Mouse (Mus musculus): ENCODE data around the gene Dip2a.

Gene Dip2a

DNA sequence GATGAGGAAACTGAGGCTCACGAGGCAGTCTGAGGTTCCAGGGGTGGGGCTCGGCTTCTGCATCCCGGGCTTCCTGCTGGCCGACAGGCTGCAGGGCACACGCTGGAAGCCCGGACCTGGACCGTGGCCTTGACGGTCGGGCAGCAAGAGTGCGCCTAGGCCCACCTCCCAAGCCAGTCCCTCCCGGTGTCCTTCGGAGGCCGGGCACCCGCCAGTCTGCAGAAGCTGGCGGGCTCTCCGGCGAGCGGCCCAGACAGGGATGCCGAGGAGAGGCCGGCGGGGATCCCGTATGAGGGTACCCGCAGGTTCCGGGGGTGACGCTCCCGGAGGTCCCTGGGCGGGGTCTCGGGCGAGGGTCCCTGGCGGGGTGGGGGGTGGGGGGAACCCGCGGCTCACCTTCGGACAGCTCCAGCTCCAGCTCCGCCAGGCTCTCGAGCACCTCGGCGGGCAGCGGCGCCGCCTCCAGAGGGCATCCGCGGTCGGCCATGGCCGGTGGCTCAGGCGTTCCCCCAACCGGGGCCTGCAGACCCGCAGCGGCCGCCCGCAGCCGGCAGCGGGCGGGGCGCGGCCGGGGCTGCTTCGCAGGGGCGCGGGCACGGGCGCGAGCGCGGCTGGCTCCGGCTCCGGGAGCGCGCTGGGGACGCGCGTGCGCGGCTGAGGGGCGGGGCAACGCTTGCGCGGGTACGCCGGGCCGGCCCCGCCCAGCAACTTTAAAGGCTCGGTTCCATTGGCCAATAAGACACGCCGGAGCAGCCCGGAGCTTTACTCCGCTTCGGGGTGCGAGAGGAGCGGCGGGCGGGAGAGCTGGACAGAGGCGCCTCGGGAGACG is at the start of gene Dip2a:
Dip2a (minus strand) TSS at position 581 of the 829 bp plus-strand sequence.
- peak; percentile 99 for DNase-seq (ENCODE audit: low spot score)

DNA sequence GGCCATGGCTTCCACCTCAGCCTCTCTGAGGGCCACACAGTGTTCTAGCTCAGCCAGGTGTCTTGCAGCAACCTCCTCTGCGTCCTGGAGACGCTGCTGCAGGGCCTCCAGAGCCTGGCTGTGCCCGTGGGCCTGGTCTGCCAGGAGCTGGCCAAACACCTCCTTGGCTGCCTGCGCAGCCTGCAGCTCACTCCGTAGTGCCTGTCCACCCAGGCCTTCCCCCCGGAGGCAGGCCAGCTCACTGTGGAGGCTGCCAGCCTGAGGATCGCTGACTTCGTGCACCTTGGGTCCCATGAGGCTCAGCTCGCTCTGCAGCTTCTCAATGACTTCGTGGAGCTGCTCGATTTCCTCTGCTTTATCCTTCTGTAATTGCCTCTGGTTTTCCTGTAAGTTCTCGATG is 47.5 kb upstream of the Dip2a start:
- DNase-seq (ENCODE audit: low spot score): no peak

DNA sequence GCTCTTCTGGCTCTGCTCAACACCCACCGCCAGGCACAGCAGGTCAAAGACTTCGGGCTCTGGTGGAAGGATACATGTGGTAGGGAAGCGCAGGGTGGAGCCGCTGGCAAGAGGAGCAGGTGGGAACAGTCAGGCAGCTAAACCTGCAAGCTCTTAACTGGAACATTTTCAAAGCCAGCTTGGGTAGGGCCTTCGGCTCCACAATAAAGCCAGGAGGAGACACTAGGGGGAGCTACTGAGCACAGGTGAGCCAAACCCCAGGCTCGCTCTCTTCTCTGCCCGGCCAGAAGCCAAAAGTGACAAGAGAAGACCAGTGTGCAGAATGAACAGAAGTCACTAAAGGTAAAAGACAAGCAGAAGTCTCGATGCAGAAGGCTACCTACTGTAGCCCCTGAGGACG is 46.7 kb upstream of the Dip2a start:
- no peak for DNase-seq (ENCODE audit: low spot score)

DNA sequence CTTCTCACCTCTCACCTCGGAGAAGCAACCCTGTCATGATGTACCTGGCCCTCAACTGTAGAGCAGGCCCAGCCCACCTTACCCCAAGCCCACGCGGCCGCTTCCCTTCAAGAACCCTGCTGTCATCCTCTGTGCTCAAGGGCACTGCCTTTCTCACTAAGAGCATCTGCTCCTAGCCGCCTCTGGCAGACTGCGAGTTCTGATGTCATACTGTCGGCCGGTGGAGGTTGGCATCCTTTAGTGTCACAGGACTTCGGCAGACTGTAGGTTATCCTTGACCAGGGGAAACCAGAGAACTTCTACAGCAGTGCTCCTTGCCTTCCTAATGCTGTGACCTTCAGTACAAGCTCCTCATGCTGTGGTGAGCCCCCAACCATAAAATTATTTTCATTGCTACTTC is 46.1 kb upstream of the Dip2a start:
- no peak for DNase-seq (ENCODE audit: low spot score)

DNA sequence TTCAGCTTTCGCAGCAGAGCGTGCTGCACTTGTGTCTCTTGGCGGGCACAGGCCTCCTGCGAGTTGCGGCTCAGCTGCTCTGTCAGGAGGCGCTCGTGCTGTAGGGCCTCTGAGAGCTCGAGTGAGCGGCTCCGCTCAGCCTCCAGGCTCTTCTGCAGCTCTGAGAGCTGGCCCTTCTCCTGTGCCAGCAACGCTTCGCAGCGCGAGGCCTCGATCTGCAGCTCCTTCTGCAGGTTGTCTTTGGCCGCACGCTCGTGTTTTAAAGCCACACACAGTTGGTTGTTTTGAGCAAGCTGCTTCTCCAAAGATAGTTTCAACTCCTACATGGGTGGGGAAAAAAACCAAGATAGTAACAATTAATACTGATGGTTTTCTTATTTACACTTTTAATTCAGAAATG is 29.9 kb upstream of the Dip2a start:
- DNase-seq (ENCODE audit: low spot score): no peak

DNA sequence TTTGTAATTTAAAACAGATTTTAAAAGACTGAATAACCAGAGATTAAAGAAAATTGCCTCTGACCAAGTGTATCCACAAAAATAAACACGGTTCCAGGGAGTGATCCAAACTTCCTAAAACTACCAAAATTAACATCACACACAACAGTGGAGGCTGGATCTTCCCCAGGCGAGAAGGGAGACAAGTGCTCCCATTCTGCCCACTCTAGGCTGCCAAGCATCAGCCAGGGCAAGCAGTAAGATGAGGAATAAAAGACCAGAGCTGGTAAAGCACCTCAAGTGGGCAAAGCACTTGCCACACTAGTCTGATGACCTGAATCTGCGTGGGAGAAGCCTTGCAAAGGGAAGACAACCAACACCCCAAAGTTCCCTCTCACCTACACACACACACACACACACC is 26.6 kb upstream of the Dip2a start:
- DNase-seq (ENCODE audit: low spot score): no peak

DNA sequence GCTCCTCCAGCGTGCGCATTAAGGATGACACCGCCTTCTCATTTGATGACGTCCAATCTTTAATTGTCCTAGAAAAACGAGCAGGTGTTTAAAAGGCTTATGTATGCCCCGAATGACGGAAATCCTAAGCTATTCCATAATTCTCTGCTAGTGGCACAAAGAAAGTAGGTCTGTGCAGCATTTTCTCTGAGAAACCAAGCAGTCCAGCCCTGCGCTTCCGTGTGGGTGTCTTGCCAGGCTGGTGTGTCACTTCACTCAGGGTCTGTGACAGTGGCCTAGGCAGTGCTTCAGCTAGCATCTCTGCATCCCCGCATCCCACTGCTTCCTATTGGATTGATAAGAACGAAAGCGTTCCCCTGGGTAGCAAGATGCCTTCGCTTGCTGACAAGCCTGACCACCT is 23.7 kb upstream of the Dip2a start:
- no peak for DNase-seq (ENCODE audit: low spot score)

DNA sequence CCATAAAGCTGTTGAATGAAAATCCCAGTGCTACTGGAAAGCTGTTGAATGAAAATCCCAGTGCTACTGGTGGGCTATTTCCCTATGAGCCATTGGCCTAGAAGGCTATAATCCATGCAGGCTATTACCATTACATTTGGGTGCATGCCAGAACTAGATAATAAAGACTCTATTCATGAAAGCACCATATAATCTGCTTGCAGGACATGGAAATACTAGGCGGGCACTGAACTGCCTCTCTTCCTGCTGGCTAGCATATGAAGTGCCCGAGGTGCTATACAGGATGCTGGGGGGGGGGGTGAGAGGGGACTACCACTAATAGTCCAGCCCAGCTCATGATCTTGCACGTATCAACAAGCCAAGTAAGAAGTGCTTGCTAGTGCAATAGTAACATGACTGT is 18.1 kb upstream of the Dip2a start:
- DNase-seq (ENCODE audit: low spot score): no peak

DNA sequence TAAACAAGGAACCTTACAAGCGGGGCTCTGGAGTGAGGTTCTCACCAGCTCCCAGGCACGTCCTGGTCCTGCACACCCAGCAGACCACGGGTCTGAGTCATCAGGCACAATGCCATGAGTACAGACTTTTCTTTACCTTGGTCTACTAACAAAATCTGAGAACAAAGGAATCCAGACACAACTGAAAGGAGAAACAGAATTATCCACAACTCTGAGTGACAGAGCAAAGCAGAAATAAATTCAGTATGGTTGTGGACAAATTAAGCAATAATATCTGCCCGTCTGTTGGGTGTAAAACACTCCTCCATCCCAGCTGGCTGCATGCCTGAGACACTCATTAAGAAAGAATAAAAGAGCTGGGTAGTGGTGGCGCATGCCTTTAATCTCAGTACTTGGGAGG is 13.4 kb upstream of the Dip2a start:
- no peak for DNase-seq (ENCODE audit: low spot score)

DNA sequence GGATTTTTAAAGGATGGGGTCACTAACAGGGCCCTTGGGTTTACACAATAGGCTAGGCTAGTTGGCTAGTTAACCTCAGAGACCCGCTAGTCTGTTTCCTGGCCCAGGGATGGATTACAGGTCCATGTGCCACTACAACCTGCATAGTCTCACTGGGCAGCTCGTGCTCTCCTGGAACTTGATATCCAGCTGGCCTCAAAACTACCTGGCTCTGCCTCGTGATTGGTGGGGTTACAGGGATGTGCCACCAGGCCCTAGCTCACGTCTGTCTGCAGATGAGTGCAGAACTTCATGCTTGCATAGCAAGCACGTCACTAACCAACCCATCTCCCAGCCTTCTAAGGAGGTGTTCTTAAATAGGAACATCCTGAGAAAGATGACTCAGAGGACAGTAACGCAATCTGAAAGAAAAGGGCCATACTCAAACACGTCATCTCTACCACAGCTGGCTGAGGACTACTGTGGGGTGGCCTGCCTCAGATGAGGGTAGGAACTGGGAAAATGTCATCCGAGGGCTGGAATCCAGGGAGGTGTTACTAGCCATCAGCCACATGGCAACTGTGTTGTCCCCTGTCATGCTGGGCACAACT is 12.3 kb upstream of the Dip2a start:
- no peak for DNase-seq (ENCODE audit: low spot score)

DNA sequence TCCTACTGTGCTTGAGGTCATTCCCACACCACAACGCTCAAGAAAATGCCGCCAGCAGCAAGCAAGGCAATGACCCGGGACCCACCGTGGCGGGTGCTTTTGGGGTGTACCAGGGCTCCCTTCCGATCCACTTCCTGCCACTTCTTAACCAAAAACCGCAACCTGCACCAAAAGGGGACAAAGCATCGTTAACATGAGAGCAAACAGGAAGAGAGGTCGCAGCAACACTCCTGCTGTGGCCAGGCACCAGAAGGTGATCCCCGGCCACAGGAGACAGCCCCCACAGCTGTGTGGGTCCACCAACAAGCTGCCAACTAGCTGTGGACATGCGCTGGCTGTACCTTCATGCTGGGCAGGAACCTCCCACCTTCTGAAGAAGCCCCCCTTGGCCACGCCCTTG is 9.9 kb upstream of the Dip2a start:
- no peak for DNase-seq (ENCODE audit: low spot score)

DNA sequence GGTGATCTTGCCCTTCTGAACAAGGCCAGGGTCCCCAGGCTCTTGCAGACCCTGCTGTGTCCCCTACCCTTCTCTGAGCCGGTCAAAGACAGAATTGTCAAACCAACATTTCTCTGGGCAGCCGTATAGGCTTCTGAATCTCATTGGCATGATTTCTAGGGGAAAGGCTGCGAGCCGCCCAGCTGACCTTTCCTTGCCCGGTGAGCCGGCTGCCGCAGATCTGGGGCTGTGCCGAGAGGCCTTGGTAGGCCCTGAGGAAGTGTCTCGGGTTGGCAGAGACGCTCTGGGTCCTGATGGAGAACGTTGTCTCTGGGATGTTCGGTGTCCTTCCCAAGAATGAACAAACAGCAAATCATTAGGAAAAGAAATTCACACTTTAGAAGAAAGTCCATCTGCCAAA is 8.9 kb upstream of the Dip2a start:
- DNase-seq (ENCODE audit: low spot score): no peak

DNA sequence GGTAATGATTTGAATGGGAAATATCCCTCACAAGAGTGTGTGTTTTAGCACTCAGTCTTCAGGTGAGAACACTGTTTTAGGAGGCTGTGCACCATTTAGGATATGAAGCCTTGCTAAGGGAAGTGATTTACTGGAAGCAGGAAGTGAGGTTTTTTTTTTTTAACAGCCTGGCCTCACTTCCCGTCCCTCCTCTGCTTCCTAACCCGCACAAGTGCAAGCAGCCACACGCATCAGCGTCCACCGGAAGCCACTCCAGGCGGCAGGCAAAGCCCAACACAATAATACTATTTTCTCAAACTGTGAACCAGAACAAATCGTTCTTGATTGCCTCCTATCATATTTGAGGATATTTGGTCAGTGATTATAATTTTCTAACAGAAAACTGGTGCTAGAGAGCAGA is 6.9 kb upstream of the Dip2a start:
- DNase-seq (ENCODE audit: low spot score): no peak

DNA sequence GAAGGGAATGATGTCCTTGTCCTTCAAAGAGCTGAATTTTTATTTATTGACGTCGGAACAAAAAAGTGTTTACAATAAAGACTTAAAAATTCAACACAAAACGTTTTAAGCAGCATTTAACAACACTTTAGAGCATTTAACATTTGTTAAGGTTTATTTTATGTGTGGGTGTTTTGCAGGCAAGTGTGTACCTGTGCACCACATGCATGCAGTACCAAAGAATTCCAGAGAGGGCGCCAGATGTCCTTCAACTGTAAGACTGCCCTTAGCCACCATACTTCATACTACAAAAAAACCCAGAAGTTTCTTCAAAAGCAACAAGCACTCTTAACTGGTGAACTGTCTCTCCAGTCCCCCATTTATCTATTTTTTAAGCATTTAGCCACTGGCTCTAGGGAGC is 1.5 kb upstream of the Dip2a start:
- DNase-seq (ENCODE audit: low spot score): peak; percentile 83

DNA sequence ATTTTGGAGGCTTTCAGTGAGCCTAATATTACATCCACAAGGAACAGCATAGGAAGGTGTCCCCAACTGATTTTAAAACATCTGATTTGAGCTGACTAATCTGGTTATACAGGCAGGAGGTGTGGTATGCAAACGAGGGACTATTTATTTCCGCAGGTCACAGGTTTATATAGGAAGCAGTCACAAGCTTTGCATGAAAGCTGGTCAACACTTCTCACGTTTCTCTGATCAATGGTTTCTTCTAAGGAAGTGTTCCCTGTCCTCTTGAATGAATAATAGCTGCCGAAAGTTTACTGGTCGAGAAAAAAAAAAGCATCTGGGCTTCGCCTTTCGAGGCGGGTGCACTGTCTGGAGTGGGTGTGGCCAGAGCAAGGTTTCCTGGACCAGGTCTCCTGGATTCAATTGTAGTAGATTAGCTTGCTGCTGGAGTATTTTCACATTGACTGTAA is 976 bp upstream of the Dip2a start:
- no peak for DNase-seq (ENCODE audit: low spot score)

DNA sequence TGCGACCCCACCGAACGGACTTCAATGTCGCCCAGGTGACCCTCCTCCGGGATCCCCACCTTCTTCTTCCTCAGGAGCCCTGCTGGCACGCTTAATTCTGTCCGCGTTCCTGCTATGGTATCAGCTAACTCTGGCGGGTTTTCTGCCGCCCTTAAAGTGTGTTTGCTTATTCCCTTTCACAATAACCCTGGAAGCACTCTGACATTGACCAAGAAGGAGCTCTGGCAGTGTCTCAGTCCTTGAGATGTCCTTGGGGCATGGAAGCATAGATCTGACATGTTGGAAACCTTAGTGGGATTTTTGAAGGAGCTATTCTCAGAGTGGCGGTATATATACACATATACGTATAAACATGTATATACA is 430 bp upstream of the Dip2a start:
- DNase-seq (ENCODE audit: low spot score): no peak

DNA sequence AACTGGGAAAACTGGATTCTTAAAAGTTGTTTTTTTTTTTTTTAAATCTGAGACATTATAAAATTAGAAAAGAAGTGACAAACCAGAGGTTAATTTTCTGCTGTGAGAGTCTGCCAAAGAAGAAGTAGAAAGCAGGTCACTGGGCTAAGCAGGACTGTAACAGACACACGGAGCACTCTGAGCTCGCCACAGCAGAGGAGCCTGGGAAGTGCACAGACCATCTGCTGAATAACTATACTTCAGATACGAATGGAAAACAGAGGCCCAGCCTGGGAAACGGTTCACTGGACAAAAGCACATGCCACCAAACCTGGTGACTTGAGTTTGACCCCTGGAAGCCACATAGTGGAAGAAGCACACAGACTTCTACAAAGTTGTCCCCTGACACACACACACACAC is 10.7 kb downstream of the Dip2a start:
- no peak for DNase-seq (ENCODE audit: low spot score)

DNA sequence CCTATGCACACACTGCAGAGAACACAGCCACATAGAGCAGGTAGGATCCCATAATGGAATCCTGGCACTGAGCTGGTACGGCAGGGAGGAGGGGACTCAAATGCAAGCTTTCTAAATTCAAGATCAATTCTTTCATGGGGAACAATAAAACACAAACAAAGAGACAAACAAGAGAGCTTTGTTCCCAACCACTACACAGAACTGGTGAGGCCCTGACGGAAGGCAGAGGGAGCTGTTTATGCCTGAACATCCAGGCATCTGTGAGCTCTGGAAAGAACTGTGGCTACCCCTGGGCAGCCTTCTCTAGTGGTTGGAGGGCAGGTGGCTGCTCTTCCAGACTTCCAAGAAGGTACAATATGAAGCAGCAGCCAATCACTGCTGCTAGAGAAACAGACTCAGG is 13.1 kb downstream of the Dip2a start:
- no peak for DNase-seq (ENCODE audit: low spot score)

DNA sequence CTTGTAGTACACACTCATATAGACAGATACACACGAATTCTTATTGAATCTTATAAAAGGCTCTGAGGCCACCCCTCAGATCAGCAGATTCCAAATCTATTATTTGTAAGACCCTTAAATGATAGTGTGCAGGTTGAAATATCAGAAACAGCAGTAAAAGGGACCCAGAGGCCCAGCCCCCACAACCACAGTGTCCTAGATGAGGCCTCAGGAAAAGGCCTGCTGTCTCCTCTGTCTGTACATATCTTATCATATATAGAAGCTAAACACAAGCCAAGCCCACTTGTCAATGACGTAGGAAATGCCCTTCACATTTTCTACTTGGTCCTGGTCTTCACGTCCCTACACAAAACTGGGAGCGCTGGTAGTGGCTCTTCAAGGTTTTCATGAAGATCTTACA is 16.0 kb downstream of the Dip2a start:
- no peak for DNase-seq (ENCODE audit: low spot score)

DNA sequence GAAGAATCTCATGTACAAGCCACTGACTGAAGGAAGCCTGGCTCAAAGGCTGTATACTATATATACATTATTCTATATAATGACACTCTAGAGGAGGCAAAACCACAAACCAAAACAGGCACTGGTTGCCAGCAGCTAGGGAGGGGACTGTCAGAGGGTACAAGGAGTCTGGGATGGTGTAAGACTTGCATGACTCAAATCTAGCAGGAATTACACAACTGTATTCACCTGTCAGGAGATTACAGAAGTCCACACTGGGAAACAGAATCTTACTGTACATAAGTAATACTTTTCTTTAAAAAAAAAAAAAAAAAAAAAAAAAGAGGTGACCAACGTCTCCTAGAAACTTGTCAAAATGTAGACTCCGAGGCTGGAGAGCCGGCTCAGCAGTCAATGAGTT is 16.5 kb downstream of the Dip2a start:
- DNase-seq (ENCODE audit: low spot score): no peak

DNA sequence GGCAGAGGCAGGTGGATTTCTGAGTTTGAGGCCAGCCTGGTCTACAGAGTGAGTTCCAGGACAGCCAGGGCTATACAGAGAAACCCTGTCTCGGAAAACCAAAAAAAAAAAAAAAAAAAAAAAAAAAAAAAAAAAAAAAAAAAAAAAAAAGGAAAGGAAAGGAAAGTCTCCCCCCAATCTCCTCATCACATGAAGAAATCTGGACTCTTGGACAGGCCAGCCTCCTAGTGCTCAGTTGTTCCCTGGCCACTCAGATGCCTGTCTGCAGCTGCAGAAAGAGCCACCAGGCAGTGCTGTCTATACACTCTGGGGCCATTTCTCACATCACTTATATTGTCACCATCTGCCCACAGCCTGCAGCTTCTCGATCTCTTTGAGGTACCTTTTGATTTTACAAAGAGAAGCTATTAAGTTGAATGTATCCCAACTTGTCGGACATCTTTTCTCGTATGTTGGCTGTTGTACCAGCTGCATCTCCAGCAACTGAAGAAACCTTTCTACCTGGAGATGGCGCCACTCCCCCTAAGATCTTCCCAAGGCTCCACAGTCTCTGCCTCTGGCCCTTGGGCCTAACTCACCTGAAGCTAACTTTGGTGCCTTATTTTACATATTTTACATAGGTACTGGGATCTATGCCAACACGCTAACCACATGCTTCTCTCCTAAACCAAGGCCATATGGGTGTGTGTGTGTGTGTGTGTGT is 18.6 kb downstream of the Dip2a start:
- peak; percentile 64 for DNase-seq (ENCODE audit: low spot score)

DNA sequence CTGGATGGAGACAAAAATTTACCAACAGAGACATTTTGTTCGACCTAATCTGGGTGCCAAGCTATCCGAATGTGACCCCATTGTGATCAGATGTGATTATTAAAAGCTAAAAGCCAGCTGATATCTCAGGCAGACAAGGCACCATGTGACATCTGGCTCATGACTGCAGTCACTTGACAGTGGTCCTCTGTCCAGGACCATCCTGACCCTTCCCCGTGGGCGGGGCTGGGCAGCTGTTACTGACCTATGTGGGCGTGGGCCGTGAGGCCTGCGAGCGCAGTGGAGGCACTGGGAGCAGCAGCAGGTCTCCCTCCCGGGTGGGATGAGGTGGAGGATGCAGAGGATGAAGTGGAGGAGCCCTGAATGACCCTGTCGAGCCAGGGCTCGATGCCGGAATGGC is 27.5 kb downstream of the Dip2a start:
- DNase-seq (ENCODE audit: low spot score): no peak

DNA sequence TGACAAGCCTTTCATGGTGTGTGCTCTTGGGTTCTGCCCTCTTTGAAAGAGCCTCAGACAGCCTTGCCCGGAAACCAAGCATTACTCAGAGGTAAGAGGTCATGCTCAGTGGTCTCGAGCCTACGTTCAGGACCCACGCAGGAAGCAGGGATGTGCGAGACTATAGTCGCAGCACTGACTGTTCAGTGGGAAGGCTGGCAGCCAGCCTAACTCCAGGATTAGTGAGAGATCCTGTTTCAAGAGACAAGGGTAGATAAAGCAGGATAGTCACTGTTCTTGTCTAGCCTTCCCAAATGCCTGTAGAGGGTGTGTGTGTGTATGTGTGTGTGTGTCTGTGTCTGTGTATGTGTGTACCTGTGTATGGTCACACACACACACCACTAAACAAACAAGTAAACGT is 28.9 kb downstream of the Dip2a start:
- DNase-seq (ENCODE audit: low spot score): no peak
